Mouse (Mus musculus) gastrocnemius, postnatal 14 days (tissue): ENCODE measurements around the gene Tgif2. TPM values are rescaled to one million over a fixed set of nuclear protein-coding genes. Genes with fewer than 3 reads are reported as not detected.
"Not testable (repeated sequence)": the region's sequence is repeated elsewhere in the genome, so short reads cannot be mapped to it uniquely, and the experiment has no call there.

Experiments
- DNase-seq: peaks from one replicate; pipeline ENCODE4 v3.0.0; 2021; ENCODE audit warnings: mixed read lengths
- intact Hi-C: fragments of 180-260 bp; cut with DNase I; formaldehyde crosslinking; loops from one replicate; pipeline ENCODE4 v1.15.1; 2025; ENCODE audit warnings: low total_unique reads
- long read RNA-seq, 2 experiments: library from polyadenylated mRNA; stranded (forward); transcript quantifications; one replicate each; pipeline ENCODE4 v2.0.0; 2021
- total RNA-seq, 2 experiments: library from RNA; stranded (reverse); gene quantifications; 2 replicates each; pipeline ENCODE4 v1.2.3; 2021

Tgif2 gene
- total RNA-seq: 1 to 10 TPM; 2.9 to 3.1 TPM
- long read RNA-seq, experiment 1, partial matches to known transcripts: 0 of 3 reads
- long read RNA-seq, experiment 1, other reads (novel, unspliced or antisense): 2 of 3 reads
- long read RNA-seq, experiment 2, partial matches to known transcripts: 0 of 6 reads
- long read RNA-seq, experiment 2, other reads (novel, unspliced or antisense): 3 of 6 reads

GRCm38 (mm10) chr2:156839319-156840191, at the start of gene Tgif2:
Gene Tgif2, plus strand, starts transcription at chr2:156840007.
- peak; percentile 74 for DNase-seq
- intact Hi-C loops: no loop called here

DNA sequence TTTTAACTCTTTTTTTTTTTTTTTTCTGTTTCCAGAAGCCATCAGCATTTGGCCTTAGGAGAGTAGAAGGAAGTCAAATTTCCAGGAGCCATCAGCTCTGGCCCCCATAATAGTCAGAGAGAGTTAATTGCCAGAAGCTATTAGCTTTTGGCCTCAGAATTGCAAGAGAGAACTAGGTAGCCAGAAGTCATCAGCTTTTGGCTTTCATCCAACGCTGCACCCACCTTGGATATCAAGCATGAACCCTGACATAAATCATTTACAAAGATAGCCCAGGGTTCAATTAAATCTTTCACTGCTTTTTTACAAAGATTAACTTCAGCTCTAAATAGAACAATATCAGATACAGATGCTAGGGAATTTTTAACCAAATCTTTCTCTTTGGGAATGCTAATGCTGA, 41.3 kb upstream of the Tgif2 start:
- DNase-seq: no peak
- intact Hi-C loops: no loop called here

GRCm38 (mm10) chr2:156801045-156801444, 38.8 kb upstream of the Tgif2 start:
- intact Hi-C loops: no loop called here
- DNase-seq: no peak

- intact Hi-C loops: not testable (repeated sequence)
These were observed 37.7 kb upstream of the Tgif2 start for GRCm38 (mm10) chr2:156802116-156802515.

DNA sequence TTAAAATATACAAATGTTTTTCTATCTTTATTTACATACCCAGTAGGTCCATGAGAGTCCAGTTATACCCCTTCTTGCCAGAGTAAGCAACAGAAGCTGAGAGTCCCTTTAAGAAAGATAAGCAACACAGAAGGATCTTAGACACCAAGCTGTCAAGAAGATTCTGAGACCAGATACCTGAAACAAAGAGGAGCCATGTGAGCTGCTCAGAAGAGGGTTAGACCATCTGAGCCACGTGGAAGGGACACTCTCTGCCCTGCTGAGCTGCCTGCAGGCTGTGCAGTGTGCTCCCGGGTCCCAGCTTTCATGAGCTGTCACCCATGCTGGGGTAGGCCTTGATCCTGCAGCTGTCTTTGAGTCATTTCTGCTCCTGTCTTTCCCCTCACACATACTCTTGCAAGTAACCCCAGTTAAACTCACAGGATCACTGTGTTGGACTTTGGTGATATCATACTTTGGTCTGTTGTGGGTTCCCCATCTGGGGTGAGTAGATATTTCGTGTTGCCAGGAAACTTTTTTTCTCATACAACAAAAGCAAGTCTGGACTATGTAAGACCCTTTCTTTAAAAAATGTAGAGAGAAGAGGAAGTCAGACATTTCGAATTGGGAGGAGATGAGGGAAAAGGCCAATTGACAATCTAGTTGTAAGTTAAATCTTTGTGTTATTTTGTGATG, 36.0 kb upstream of the Tgif2 start:
- intact Hi-C loops: no loop called here
- DNase-seq: no peak

More at GRCm38 (mm10) chr2:156802116-156802515, 37.7 kb upstream of the Tgif2 start:
- DNase-seq: not testable (repeated sequence)

DNA sequence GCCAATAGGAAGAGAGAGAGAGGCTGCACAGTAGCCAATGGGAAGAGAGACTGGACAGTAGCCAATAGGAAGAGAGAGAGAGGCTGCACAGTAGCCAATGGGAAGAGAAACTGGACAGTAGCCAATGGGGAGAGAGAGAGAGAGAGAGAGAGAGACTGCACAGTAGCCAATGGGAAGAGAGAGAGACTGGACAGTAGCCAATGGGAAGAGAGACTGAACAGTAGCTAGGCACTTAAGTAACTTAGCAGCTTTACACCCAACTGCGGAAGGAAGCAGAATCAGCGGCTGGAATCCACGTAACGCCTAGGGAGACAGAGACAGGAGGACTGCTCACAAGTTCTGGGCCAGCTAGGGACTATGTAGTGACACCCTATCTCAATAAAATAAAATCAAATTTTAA, 35.2 kb upstream of the Tgif2 start:
- intact Hi-C loops: no loop called here
- no peak for DNase-seq

GRCm38 (mm10) chr2:156806886-156807285, 32.9 kb upstream of the Tgif2 start:
- no peak for DNase-seq
- intact Hi-C loops: loop anchor here (5.0 kb wide), 1 partner anchor 45 kb away; no protein-coding TSS in a partner anchor

GRCm38 (mm10) chr2:156809579-156809978, 30.2 kb upstream of the Tgif2 start:
- DNase-seq: peak; percentile 52
- intact Hi-C loops: loop anchor here (5.0 kb wide), 1 partner anchor 43 kb away; no protein-coding TSS in a partner anchor

- intact Hi-C loops: no loop called here
- DNase-seq: no peak
These were observed 29.1 kb upstream of the Tgif2 start for GRCm38 (mm10) chr2:156810716-156811115.

DNA sequence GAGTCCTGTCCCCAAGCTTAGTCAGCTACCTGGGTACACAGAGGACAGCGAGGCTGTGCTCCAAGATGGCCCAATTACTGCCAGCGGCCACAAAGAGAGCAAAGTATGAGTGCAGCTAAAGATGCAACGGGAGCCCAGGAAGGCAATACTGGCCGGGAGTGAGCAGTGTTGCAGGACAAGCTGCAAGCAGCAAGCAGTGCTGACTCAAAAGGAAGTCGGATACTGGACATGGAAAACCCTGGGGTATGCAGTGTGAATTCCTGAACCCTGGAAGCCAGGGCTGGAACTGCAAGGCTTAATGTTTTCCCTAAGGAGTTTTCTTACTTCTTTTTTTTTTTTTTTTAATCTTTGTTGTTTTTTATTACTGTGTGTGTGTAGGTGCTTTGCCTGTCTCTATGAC, 28.3 kb upstream of the Tgif2 start:
- no peak for DNase-seq
- intact Hi-C loops: no loop called here

DNA sequence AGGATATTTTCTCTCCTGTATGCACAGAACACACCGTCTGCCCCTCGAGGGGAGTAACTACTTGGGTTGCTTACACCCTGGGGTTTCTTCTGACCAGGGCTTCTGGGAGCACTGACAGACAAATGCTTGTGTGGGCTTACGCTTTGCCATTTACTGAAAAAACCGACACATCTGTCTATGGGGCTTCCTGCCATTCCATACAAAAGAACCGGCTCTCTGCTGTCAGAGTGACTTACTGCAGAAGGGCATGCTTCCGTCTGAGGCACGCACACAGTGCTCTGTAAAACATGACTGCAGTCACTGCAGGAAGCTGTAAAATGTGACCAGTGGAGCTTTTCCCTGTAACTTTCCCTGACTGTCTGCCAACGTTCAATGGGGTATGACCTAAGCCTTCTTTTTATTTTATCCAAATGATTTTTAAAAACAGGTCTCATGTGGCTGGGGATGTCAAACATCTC, 25.4 kb upstream of the Tgif2 start:
- DNase-seq: no peak
- intact Hi-C loops: no loop called here

DNA sequence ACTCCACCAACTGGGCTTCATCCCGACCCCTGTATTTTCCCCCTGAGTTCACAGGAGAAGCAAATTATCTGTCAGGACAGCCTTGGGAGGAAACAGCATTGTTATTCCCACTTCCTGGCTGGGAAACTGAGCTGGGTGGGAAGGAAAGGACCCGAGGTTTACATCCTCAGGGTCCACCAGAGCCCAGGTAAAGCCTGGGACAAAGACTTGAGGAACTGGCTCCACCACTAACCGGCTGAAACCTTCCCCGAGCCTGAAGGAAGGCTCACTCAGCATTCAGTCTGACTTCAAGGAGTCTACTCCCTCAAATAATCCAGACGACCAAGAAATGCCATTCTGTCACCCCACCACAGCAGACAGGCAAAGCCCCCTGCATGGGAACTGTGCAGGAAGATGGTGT, 24.9 kb upstream of the Tgif2 start:
- intact Hi-C loops: no loop called here
- DNase-seq: no peak

- intact Hi-C loops: no loop called here
- no peak for DNase-seq
These were observed 24.4 kb upstream of the Tgif2 start for GRCm38 (mm10) chr2:156815412-156815811.

GRCm38 (mm10) chr2:156816116-156816515, 23.7 kb upstream of the Tgif2 start:
- no peak for DNase-seq
- intact Hi-C loops: no loop called here

- intact Hi-C loops, DNase-seq: not testable (repeated sequence)
These were observed 14.7 kb upstream of the Tgif2 start for GRCm38 (mm10) chr2:156825128-156825527.

DNA sequence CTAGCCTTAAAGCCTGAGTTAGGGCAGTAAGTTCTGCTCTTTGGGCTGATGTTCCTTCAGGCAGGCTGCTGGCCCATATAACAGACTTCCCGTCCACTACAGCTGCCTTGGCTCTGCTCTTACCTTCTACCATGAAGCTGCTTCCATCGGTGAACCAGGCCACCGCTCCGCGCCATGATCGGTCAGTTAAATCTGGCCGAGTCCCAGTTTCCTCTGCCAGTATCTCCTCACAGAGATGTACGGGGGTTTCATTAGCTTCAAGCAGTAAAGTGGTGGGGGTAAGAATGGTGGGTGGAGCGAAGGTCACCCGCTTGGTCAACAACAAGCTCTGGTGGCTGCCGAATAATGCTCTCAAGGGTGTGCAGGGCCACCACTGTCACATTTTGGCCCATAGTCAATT, 5.5 kb upstream of the Tgif2 start:
- intact Hi-C loops: no loop called here
- DNase-seq: no peak

GRCm38 (mm10) chr2:156838839-156839238, 968 bp upstream of the Tgif2 start:
- DNase-seq: no peak
- intact Hi-C loops: no loop called here

DNA sequence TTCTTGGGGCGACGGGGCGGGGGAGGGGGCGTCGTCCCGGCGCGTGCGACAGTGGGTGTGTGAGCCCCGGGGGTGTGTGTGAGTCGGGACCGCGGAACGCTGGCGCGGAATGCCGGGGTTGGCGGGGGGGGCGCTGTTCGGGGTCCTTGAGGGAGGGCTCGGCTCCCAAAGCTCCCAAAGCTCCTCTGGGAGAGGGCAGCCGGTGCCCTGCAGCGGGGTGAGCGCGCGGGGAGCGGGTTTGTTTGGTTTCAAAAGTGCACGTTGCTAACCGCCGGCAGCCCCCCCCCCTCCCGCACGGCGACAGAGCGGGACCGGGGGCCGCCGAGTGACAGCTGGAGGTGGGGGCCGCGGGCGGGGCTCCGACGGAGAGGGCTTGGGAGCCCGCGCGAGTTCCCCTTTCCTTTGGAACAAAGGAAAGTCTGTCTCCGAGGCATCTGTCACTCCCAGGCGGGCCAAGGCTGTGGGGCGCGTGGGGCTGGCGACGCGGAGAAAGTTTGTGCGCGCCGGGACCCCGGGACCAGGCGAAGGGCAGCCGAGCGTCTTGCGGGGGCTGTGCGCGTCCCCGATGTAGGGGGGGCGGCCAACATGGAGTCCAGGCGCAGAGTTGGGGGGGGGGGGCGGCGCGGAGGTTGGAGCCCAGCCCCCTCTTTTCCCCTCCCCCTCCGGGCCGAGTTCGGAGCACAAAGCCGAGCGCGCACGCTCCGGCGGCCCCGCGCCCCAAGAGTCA, 657 bp downstream of the Tgif2 start:
- intact Hi-C loops: no loop called here
- DNase-seq: peak; percentile 53

GRCm38 (mm10) chr2:156841028-156841840, 1.4 kb downstream of the Tgif2 start:
- intact Hi-C loops: no loop called here
- peak; percentile 50 for DNase-seq
